Mouse (Mus musculus) ES-Bruce4 (cell line): ENCODE results near the gene Myo1a. TPM values are rescaled to one million over a fixed set of nuclear protein-coding genes. Genes with fewer than 3 reads are reported as not detected.

Experiments
- H3K27ac ChIP-seq: 2 replicates; pipeline ENCODE4 v1.5.1; 2012; ENCODE audit warnings: low read length, inconsistent platforms; ENCODE audit not compliant: insufficient read depth
- H3K27me3 ChIP-seq: 2 replicates; pipeline ENCODE4 v1.6.1; 2012; ENCODE audit warnings: mild to moderate bottlenecking, low read length, inconsistent platforms; ENCODE audit not compliant: control insufficient read depth, poor library complexity, insufficient read depth, severe bottlenecking
- H3K36me3 ChIP-seq: 2 replicates; pipeline ENCODE4 v1.6.1; 2012; ENCODE audit warnings: inconsistent platforms, mild to moderate bottlenecking, low read length, moderate library complexity; ENCODE audit not compliant: control insufficient read depth, poor library complexity, insufficient read depth, severe bottlenecking
- H3K4me1 ChIP-seq: one replicate; pipeline ENCODE4 v1.8.1; 2011; ENCODE audit warnings: low read length; ENCODE audit not compliant: control insufficient read depth, insufficient read depth
- H3K4me3 ChIP-seq: 2 replicates; pipeline ENCODE4 v1.5.1; 2011; ENCODE audit warnings: low read depth, mild to moderate bottlenecking, low read length
- H3K9ac ChIP-seq: 2 replicates; pipeline ENCODE4 v1.6.1; 2012; ENCODE audit warnings: low read depth, mild to moderate bottlenecking, inconsistent platforms; ENCODE audit not compliant: poor library complexity, severe bottlenecking
- H3K9me3 ChIP-seq: replicated peaks from 2 replicates; pipeline ENCODE4 v1.6.1; 2012; ENCODE audit warnings: mild to moderate bottlenecking, low read length, inconsistent platforms; ENCODE audit not compliant: control insufficient read depth, poor library complexity, insufficient read depth, severe bottlenecking
- CTCF ChIP-seq: IDR thresholded peaks from one replicate; pipeline ENCODE4 v1.8.1; 2011; ENCODE audit warnings: low read depth, low read length
- EP300 ChIP-seq: IDR thresholded peaks from 2 replicates; pipeline ENCODE4 v1.6.1; 2011; ENCODE audit warnings: low read depth, low read length; ENCODE audit not compliant: insufficient read depth
- POLR2A ChIP-seq: IDR thresholded peaks from one replicate; pipeline ENCODE4 v1.8.1; 2011; ENCODE audit warnings: low read length; ENCODE audit not compliant: insufficient read depth
- polyA plus RNA-seq: library from polyadenylated mRNA; stranded (reverse); fragments of >200 nt; gene quantifications from 2 replicates; pipeline ENCODE4 v1.2.4, GENCODE M21; 2011; ENCODE audit warnings: low read depth; ENCODE audit not compliant: missing spikeins, insufficient read depth, insufficient read length

The Myo1a gene
- polyA plus RNA-seq, 1 experiment, result 0.34 TPM

- no peak overlapping the region for H3K9ac ChIP-seq
- H3K9me3 ChIP-seq, result no peaks in the 10 kb centered on the region
- H3K27ac ChIP-seq, result no peak overlapping the region
- H3K4me3 ChIP-seq, result no peak overlapping the region
- H3K27me3 ChIP-seq, result no peaks in the 10 kb centered on the region
- H3K4me1 ChIP-seq, result no peaks in the 10 kb centered on the region
- H3K36me3 ChIP-seq, result no peaks in the 10 kb centered on the region; the same call in 1 of the 2 replicates
- TF ChIP-seq CTCF (peak; percentile 72), POLR2A (no peak)
Measured at GRCm38 (mm10) chr10:127674794-127675522, 30.0 kb upstream of the Myo1a start.

- TF ChIP-seq POLR2A (no peak), EP300 (no peak), CTCF (no peak)
- Histone ChIP-seq H3K27ac (peak overlapping the region; percentile 48; the same call in 1 of the 2 replicates), H3K4me3 (no peak overlapping the region), H3K4me1 (no peaks in the 10 kb centered on the region), H3K36me3 (no peaks in the 10 kb centered on the region; the same call in 1 of the 2 replicates), H3K9ac (peak overlapping the region; percentile 71), H3K9me3 (no peaks in the 10 kb centered on the region), H3K27me3 (no peaks in the 10 kb centered on the region)
Measured at GRCm38 (mm10) chr10:127675859-127676398, 29.0 kb upstream of the Myo1a start.

GRCm38 (mm10) chr10:127676691-127677548 lies 28.1 kb upstream of the Myo1a start:
- no peaks in the 10 kb centered on the region for H3K27me3 ChIP-seq
- H3K36me3 ChIP-seq, result no peaks in the 10 kb centered on the region; the same call in 1 of the 2 replicates
- peak overlapping the region; percentile 84 for H3K9ac ChIP-seq
- no peaks in the 10 kb centered on the region for H3K4me1 ChIP-seq
- TF ChIP-seq POLR2A (no peak), EP300 (no peak), CTCF (no peak)
- peak overlapping the region; percentile 48; the same call in 1 of the 2 replicates for H3K27ac ChIP-seq
- no peaks in the 10 kb centered on the region for H3K9me3 ChIP-seq
- peak overlapping the region; percentile 80 for H3K4me3 ChIP-seq

GRCm38 (mm10) chr10:127677591-127678336 lies 27.2 kb upstream of the Myo1a start:
- H3K9ac ChIP-seq, result peak overlapping the region; percentile 84

GRCm38 (mm10) chr10:127679208-127679607 lies 25.8 kb upstream of the Myo1a start:
- no peaks in the 10 kb centered on the region for H3K27me3 ChIP-seq
- no peak overlapping the region for H3K4me3 ChIP-seq
- H3K9me3 ChIP-seq, result no peaks in the 10 kb centered on the region
- no peak for TF ChIP-seq EP300
- TF ChIP-seq CTCF, result no peak
- TF ChIP-seq POLR2A, result no peak
- no peaks in the 10 kb centered on the region for H3K4me1 ChIP-seq
- no peak overlapping the region for H3K27ac ChIP-seq
- no peak overlapping the region for H3K9ac ChIP-seq
- H3K36me3 ChIP-seq, result no peaks in the 10 kb centered on the region; the same call in 1 of the 2 replicates

More at GRCm38 (mm10) chr10:127677591-127678336, 27.2 kb upstream of the Myo1a start:
- no peak overlapping the region for H3K27ac ChIP-seq
- no peaks in the 10 kb centered on the region for H3K9me3 ChIP-seq
- TF ChIP-seq POLR2A, result no peak
- TF ChIP-seq CTCF, result peak; percentile 91
- no peak for TF ChIP-seq EP300
- no peaks in the 10 kb centered on the region for H3K4me1 ChIP-seq
- no peaks in the 10 kb centered on the region; the same call in 1 of the 2 replicates for H3K36me3 ChIP-seq
- H3K4me3 ChIP-seq, result peak overlapping the region; percentile 80
- H3K27me3 ChIP-seq, result no peaks in the 10 kb centered on the region
